Mouse (Mus musculus): ENCODE measurements around the gene Fam45a. TPM values are rescaled to one million over a fixed set of nuclear protein-coding genes. Genes with fewer than 3 reads are reported as not detected.

The Fam45a gene
- total RNA-seq (2012; rRNA removed): 15.6 and 17.0 TPM in 2 replicates

DNA sequence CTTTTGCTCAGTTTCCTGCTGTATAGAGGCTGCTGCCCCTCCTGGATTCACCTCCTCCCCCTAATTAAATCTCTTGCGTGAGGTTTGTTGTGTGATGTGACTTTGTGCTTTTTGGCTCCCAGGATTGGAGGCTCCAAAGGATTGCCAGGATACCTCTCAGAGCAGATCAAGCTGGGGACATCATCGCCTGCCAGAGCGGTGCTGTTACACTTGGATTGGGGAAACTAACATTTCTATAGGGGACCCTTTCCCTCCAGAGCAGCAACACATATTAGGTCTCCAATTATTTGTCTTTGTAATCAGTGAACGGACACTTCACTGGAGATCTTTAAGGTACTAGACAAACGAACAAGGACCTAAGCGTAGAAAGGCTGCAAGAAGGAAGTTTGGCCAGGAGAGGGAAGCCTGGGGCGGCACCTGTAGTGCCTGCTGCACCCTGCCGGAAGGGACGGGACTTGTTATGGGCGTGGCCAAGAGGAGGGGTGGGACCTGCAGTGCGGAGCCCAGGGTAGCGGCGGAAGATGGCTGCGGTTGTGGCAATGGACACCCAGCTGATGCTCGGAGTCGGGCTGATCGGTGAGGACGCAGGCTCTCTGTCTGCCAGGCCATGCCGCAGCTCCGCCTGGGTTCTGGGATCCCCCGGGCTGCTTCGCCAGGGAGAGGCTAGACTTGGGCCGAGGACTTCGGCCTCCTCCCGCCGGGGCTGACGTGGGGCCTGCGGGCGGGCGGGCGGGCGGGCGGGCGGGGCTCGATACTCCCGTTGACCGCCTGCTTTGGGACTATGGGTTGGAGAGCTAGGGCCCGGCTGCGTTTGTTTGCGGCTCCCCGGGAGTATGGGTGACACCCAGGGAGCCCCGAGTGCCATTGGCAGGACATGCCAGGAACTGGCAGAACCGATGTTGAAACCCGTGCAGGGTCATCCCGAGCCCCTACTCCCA lies at the start of gene Fam45a:
Gene Fam45a, plus strand, starts transcription at position 488 of the 938 bp plus-strand sequence.
- no peak for TF ChIP-seq ZC3H11A (IDR thresholded peaks at IDR 0.05; ENCODE audit: borderline replicate concordance, low read depth, low read length)
- peak; percentile 51; the same call in 1 of the 2 replicates for TF ChIP-seq HCFC1 (IDR thresholded peaks at IDR 0.05; ENCODE audit: borderline replicate concordance, insufficient read depth, low read length)

DNA sequence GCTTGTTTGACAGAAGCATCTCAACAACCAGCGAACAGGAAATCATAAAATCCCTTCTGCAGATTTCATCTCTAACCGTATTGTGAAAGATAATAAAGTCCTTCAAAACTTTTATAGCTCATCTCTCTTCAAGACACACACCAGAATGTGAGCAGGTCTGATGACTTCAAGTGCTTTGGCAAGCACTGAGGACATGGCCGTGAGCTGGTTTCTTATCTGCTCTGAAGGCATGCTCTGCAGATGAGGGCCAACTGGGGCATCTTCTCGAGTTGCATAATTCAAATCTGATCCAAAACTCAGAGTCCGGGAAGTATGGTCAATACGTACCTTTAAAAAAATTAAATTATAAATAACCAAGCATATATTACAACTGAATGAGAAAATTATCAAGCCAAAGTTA lies 38.0 kb upstream of the Fam45a start:
- H3K4me3 ChIP-seq (ENCODE audit: insufficient read depth in 1 of 2, low read depth in 1 of 2, low read length in 2 of 2, poor library complexity in 1 of 2, severe bottlenecking in 1 of 2): no peak overlapping the region
- no peaks in the 10 kb centered on the region for H3K9me3 ChIP-seq (ENCODE audit: control insufficient read depth, insufficient read depth, low read depth, low read length)
- no peak for TF ChIP-seq CHD2 (IDR thresholded peaks at IDR 0.05; ENCODE audit: low read depth, low read length)
- TF ChIP-seq HCFC1 (IDR thresholded peaks at IDR 0.05; ENCODE audit: borderline replicate concordance, insufficient read depth, low read length): no peak
- TF ChIP-seq ZC3H11A (IDR thresholded peaks at IDR 0.05; ENCODE audit: borderline replicate concordance, low read depth, low read length): no peak
- no peak for TF ChIP-seq ZNF384 (IDR thresholded peaks at IDR 0.05; ENCODE audit: low read depth, low read length)
- no peak for TF ChIP-seq MAFK (IDR thresholded peaks at IDR 0.05; ENCODE audit: insufficient read depth, low read depth, low read length)
- no peaks in the 10 kb centered on the region for H3K4me1 ChIP-seq (ENCODE audit: control insufficient read depth in 2 of 2, insufficient read depth in 2 of 2, low read length in 2 of 2, poor library complexity in 1 of 2)
- no peak overlapping the region for H3K27ac ChIP-seq (ENCODE audit: insufficient read depth, low read depth, low read length, poor library complexity, severe bottlenecking)
- H3K9ac ChIP-seq (ENCODE audit: insufficient read depth, low read depth, low read length, poor library complexity, severe bottlenecking): no peak overlapping the region
- DNase-seq (ENCODE audit: low read depth, low spot score): no peak
- H3K36me3 ChIP-seq (ENCODE audit: control insufficient read depth, insufficient read depth, low read length, poor library complexity, severe bottlenecking): peaks cover 37% of the 10 kb centered on the region
- in situ Hi-C loops (cut with MboI; ENCODE audit: low sequenced_read_pairs in 2 of 2, unreplicated experiment in 2 of 2): no loop called here

More for the DNA sequence above, at the start of gene Fam45a:
- Histone ChIP-seq H3K9ac (ENCODE audit: insufficient read depth, low read depth, low read length, poor library complexity, severe bottlenecking) (peak within 1 kb of the TSS; percentile 91), H3K9me3 (ENCODE audit: control insufficient read depth, insufficient read depth, low read depth, low read length) (no peaks in the 10 kb centered on the region), H3K36me3 (ENCODE audit: control insufficient read depth, insufficient read depth, low read length, poor library complexity, severe bottlenecking) (peaks cover 2% of the 10 kb centered on the region; the same call in 1 of the 2 replicates), H3K4me3 (ENCODE audit: insufficient read depth in 1 of 2, low read depth in 1 of 2, low read length in 2 of 2, poor library complexity in 1 of 2, severe bottlenecking in 1 of 2) (peak within 1 kb of the TSS; percentile 92 to 95), H3K4me1 (ENCODE audit: control insufficient read depth in 2 of 2, insufficient read depth in 2 of 2, low read length in 2 of 2, poor library complexity in 1 of 2) (0 out of 4 replicates have a peak, but pooled peaks cover 0 to 3% of the 10 kb centered on the region in 2 experiments), H3K27ac (ENCODE audit: insufficient read depth, low read depth, low read length, poor library complexity, severe bottlenecking) (peak within 1 kb of the TSS; percentile 63; the same call in 1 of the 2 replicates)
- in situ Hi-C loops (cut with MboI; ENCODE audit: low sequenced_read_pairs in 2 of 2, unreplicated experiment in 2 of 2): no loop called here
- DNase-seq (ENCODE audit: low read depth, low spot score): peak; percentile 85

DNA sequence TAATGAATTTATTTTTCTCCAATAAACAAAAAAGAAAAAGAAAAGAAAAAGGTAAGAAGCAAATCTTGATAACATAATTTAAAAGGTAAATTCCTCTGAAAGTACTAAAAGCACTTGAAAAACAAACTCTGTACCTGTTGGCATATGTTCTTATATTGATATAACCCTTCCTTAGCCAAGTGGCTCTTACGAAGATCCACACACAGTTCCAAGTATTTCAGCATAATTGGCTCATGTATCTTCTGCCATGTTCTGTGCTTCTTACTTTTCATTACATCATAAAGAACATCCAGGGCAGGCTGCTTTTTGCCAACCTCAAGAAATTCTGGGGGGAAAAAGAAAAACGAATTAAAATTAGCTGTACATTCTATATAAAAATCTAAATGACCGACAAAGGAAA lies 29.4 kb upstream of the Fam45a start:
- no peak for DNase-seq (ENCODE audit: low read depth, low spot score)
- Histone ChIP-seq H3K4me1 (ENCODE audit: control insufficient read depth in 2 of 2, insufficient read depth in 2 of 2, low read length in 2 of 2, poor library complexity in 1 of 2) (no peaks in the 10 kb centered on the region; a peak in 1 of 4 replicates), H3K4me3 (ENCODE audit: insufficient read depth in 1 of 2, low read depth in 1 of 2, low read length in 2 of 2, poor library complexity in 1 of 2, severe bottlenecking in 1 of 2) (no peak overlapping the region), H3K36me3 (ENCODE audit: control insufficient read depth, insufficient read depth, low read length, poor library complexity, severe bottlenecking) (peaks cover 6% of the 10 kb centered on the region), H3K27ac (ENCODE audit: insufficient read depth, low read depth, low read length, poor library complexity, severe bottlenecking) (no peak overlapping the region), H3K9me3 (ENCODE audit: control insufficient read depth, insufficient read depth, low read depth, low read length) (no peaks in the 10 kb centered on the region), H3K9ac (ENCODE audit: insufficient read depth, low read depth, low read length, poor library complexity, severe bottlenecking) (no peak overlapping the region)
- in situ Hi-C loops (cut with MboI; ENCODE audit: low sequenced_read_pairs in 2 of 2, unreplicated experiment in 2 of 2): no loop called here
- no peak for TF ChIP-seq MAFK (IDR thresholded peaks at IDR 0.05; ENCODE audit: insufficient read depth, low read depth, low read length)
- TF ChIP-seq ZC3H11A (IDR thresholded peaks at IDR 0.05; ENCODE audit: borderline replicate concordance, low read depth, low read length): no peak
- TF ChIP-seq ZNF384 (IDR thresholded peaks at IDR 0.05; ENCODE audit: low read depth, low read length): no peak
- no peak for TF ChIP-seq HCFC1 (IDR thresholded peaks at IDR 0.05; ENCODE audit: borderline replicate concordance, insufficient read depth, low read length)
- no peak for TF ChIP-seq CHD2 (IDR thresholded peaks at IDR 0.05; ENCODE audit: low read depth, low read length)

DNA sequence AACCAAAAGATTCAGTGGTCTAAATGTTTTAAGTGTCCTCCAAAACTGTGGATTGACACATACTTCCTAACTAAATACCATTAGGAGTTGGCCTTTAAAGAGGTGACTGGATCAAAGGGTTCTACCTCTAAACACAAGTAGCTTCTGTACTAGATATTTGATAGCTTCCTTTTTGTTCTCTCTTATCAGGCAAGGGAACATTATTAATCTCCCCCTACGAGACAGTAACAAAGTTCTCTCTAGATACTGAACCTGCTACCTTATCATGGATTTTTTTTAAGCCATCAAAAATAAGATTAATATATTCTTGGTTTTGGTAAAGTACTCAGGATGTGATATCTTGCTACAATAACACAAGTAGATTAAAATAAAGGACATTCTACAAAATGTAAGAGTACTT lies 26.7 kb upstream of the Fam45a start:
- Histone ChIP-seq H3K36me3 (ENCODE audit: control insufficient read depth, insufficient read depth, low read length, poor library complexity, severe bottlenecking) (peaks cover 4% of the 10 kb centered on the region; the same call in 1 of the 2 replicates), H3K27ac (ENCODE audit: insufficient read depth, low read depth, low read length, poor library complexity, severe bottlenecking) (no peak overlapping the region), H3K9me3 (ENCODE audit: control insufficient read depth, insufficient read depth, low read depth, low read length) (no peaks in the 10 kb centered on the region), H3K9ac (ENCODE audit: insufficient read depth, low read depth, low read length, poor library complexity, severe bottlenecking) (no peak overlapping the region), H3K4me3 (ENCODE audit: insufficient read depth in 1 of 2, low read depth in 1 of 2, low read length in 2 of 2, poor library complexity in 1 of 2, severe bottlenecking in 1 of 2) (peak overlapping the region in 1 of 2 experiments; percentile 24; a peak in 1 of 4 replicates), H3K4me1 (ENCODE audit: control insufficient read depth in 2 of 2, insufficient read depth in 2 of 2, low read length in 2 of 2, poor library complexity in 1 of 2) (peaks cover 0 to 4% of the 10 kb centered on the region in 2 experiments; a peak in 2 of 4 replicates)
- TF ChIP-seq ZC3H11A (IDR thresholded peaks at IDR 0.05; ENCODE audit: borderline replicate concordance, low read depth, low read length) (no peak), ZNF384 (IDR thresholded peaks at IDR 0.05; ENCODE audit: low read depth, low read length) (no peak), MAFK (IDR thresholded peaks at IDR 0.05; ENCODE audit: insufficient read depth, low read depth, low read length) (no peak), CHD2 (IDR thresholded peaks at IDR 0.05; ENCODE audit: low read depth, low read length) (no peak), HCFC1 (IDR thresholded peaks at IDR 0.05; ENCODE audit: borderline replicate concordance, insufficient read depth, low read length) (no peak)
- DNase-seq (ENCODE audit: low read depth, low spot score): no peak
- in situ Hi-C loops (cut with MboI; ENCODE audit: low sequenced_read_pairs in 2 of 2, unreplicated experiment in 2 of 2): no loop called here
